Mouse (Mus musculus) megakaryocyte, embryonic 14.5 days (primary cell): Measurements from ENCODE around the gene Mta3. TPM values are rescaled to one million over a fixed set of nuclear protein-coding genes. Genes with fewer than 3 reads are reported as not detected.

Source experiments
- H3K27me3 ChIP-seq: replicated peaks from 2 replicates; pipeline ENCODE3; 2012; ENCODE audit warnings: inconsistent platforms
- H3K36me3 ChIP-seq: replicated peaks from 2 replicates; pipeline ENCODE3; 2012; ENCODE audit warnings: low read length, inconsistent platforms, mixed read lengths
- H3K4me1 ChIP-seq: 2 replicates; pipeline ENCODE4 v1.6.1; 2012; ENCODE audit warnings: inconsistent platforms
- H3K4me3 ChIP-seq: replicated peaks from 2 replicates; pipeline ENCODE3; 2012; ENCODE audit warnings: moderate library complexity, mild to moderate bottlenecking, inconsistent platforms
- H3K9me3 ChIP-seq: 2 replicates; pipeline ENCODE4 v1.6.1; 2012; ENCODE audit warnings: inconsistent platforms
- FLI1 ChIP-seq: IDR thresholded peaks from 2 replicates; pipeline ENCODE4 v1.6.1; 2012; ENCODE audit warnings: low read length, inconsistent platforms, mixed read lengths
- GATA1 ChIP-seq: IDR thresholded peaks from 3 replicates; pipeline ENCODE4 v1.6.1; 2012; ENCODE audit warnings: mixed read lengths, low read length, inconsistent platforms, borderline replicate concordance
- polyA plus RNA-seq: library from polyadenylated mRNA; stranded (reverse); fragments of >175 nt; gene quantifications from 2 replicates; pipeline ENCODE4 v1.2.3, GENCODE M21; 2012; ENCODE audit warnings: low replicate concordance; ENCODE audit not compliant: insufficient read depth

The Mta3 gene
- polyA plus RNA-seq, 1 experiment, result 216 TPM

- H3K4me3 ChIP-seq, result no peak overlapping the region
- H3K36me3 ChIP-seq, result no peaks in the 10 kb centered on the region
- TF ChIP-seq GATA1, result no peak
- TF ChIP-seq FLI1, result no peak
- H3K27me3 ChIP-seq, result peaks cover 22% of the 10 kb centered on the region
- H3K4me1 ChIP-seq, result peaks cover 24% of the 10 kb centered on the region
- no peaks in the 10 kb centered on the region for H3K9me3 ChIP-seq
Measured at GRCm38 (mm10) chr17:83870385-83870784, 164.4 kb downstream of the Mta3 start.

Other genes with a start within 250 kb of the Mta3 start
- gene Cox7a2l, start 188.8 kb upstream of the Mta3 start, polyA plus RNA-seq, result 8.5 and 30.9 TPM in 2 replicates
- 1.1 TPM in 1 of 2 replicates, not detected in the other for gene Kcng3, start 74.3 kb upstream of the Mta3 start, polyA plus RNA-seq
- 1.9 TPM in 1 of 2 replicates, not detected in the other for gene Haao, start 141.8 kb downstream of the Mta3 start, polyA plus RNA-seq